Mouse (Mus musculus) liver, postnatal 0 days (tissue): ENCODE measurements at regions not wholly inside any gene's neighbourhood (a gene's known extent, or its start where the extent isn't known, plus 50 kb on each side); places are given as distances from the start of the nearest gene placed in this dataset.

Source experiments
- ATAC-seq: fragments of 200-750 bp; cut with Nextera tagmentation; 2 replicates; pipeline ENCODE4 v1.8.0; 2017; ENCODE audit warnings: mild to moderate bottlenecking, moderate library complexity
- DNase-seq: peaks from one replicate; pipeline ENCODE4 v3.0.0-alpha.2; 2016
- H3K27ac ChIP-seq: fragments of 300-500 bp; sonication (generic); 2 replicates; pipeline ENCODE4 v1.5.1; 2014; ENCODE audit warnings: antibody characterized with exemption, moderate library complexity, mild to moderate bottlenecking, low read depth
- H3K27me3 ChIP-seq: fragments of 300-500 bp; sonication (generic); 2 replicates; pipeline ENCODE4 v1.6.1; 2014; ENCODE audit warnings: low read length, control low read depth, mixed read lengths; ENCODE audit not compliant: insufficient read depth
- H3K36me3 ChIP-seq: fragments of 300-500 bp; sonication (generic); replicated peaks from 2 replicates; pipeline ENCODE4 v1.6.1; 2014; ENCODE audit warnings: mild to moderate bottlenecking, control low read depth, low read length, moderate library complexity, mixed read lengths; ENCODE audit not compliant: insufficient read depth
- H3K4me1 ChIP-seq: fragments of 300-500 bp; sonication (generic); 2 replicates; pipeline ENCODE4 v1.6.1; 2014; ENCODE audit warnings: antibody characterized with exemption, mild to moderate bottlenecking, control low read depth; ENCODE audit not compliant: insufficient read depth
- H3K4me2 ChIP-seq: fragments of 300-500 bp; sonication (generic); 2 replicates; pipeline ENCODE4 v1.6.1; 2014; ENCODE audit warnings: low read depth, mild to moderate bottlenecking, low read length, moderate library complexity, mixed read lengths
- H3K4me3 ChIP-seq: fragments of 300-500 bp; sonication (generic); 2 replicates; pipeline ENCODE4 v1.5.1; 2014; ENCODE audit warnings: low read depth, low read length
- H3K9ac ChIP-seq: fragments of 300-500 bp; sonication (generic); replicated peaks from 2 replicates; pipeline ENCODE4 v1.6.1; 2014; ENCODE audit warnings: mild to moderate bottlenecking, moderate library complexity
- H3K9me3 ChIP-seq: fragments of 300-500 bp; sonication (generic); 2 replicates; pipeline ENCODE4 v1.6.1; 2016; ENCODE audit warnings: mild to moderate bottlenecking, control low read depth, low read length, mixed read lengths
- CTCF ChIP-seq: sonication (generic); IDR thresholded peaks from 2 replicates; pipeline ENCODE4 v1.5.1; 2016; ENCODE audit warnings: antibody characterized with exemption, low read depth
- EP300 ChIP-seq: IDR thresholded peaks from 2 replicates; pipeline ENCODE4 v1.6.1; 2016; ENCODE audit warnings: antibody characterized with exemption, low read depth, mild to moderate bottlenecking
- WGBS: fragments of 180-500 bp; shearing (Covaris S2); extraction: QIAGEN DNeasy Blood & Tissue Kit; methylation state at CpG from one replicate; pipeline ENCODE4 v1.1.7; 2014; ENCODE audit not compliant: insufficient replicate concordance; 5-methylcytosine and 5-hydroxymethylcytosine counted together

- H3K27ac ChIP-seq: no peak overlapping the region
- H3K4me2 ChIP-seq: no peak overlapping the region
- H3K9me3 ChIP-seq: no peaks in the 10 kb centered on the region
- no peak overlapping the region for H3K4me3 ChIP-seq
- no peaks in the 10 kb centered on the region for H3K4me1 ChIP-seq
- 59% methylated on average over 7 of the region's 7 CpGs for WGBS
- no peaks in the 10 kb centered on the region for H3K27me3 ChIP-seq
- TF ChIP-seq CTCF (peak; percentile 22), EP300 (no peak)
- DNase-seq (no peak), ATAC-seq (no peak)
- no peak overlapping the region for H3K9ac ChIP-seq
- H3K36me3 ChIP-seq: no peaks in the 10 kb centered on the region
These were observed 498.5 kb downstream of the Tox3 start for GRCm38 (mm10) chr8:89849416-89850208.

GRCm38 (mm10) chr8:89838494-89838893 is 509.6 kb downstream of the Tox3 start:
- WGBS: 81% methylated on average over 5 of the region's 5 CpGs
- H3K9ac ChIP-seq: no peak overlapping the region
- ATAC-seq (no peak), DNase-seq (no peak)
- no peaks in the 10 kb centered on the region for H3K9me3 ChIP-seq
- no peaks in the 10 kb centered on the region for H3K27me3 ChIP-seq
- H3K4me3 ChIP-seq: no peak overlapping the region
- no peak for TF ChIP-seq EP300
- TF ChIP-seq CTCF: no peak
- H3K27ac ChIP-seq: no peak overlapping the region
- no peak overlapping the region for H3K4me2 ChIP-seq
- H3K4me1 ChIP-seq: no peaks in the 10 kb centered on the region
- H3K36me3 ChIP-seq: no peaks in the 10 kb centered on the region

GRCm38 (mm10) chr8:89833715-89834114 is 514.4 kb downstream of the Tox3 start:
- Histone ChIP-seq H3K27ac (no peak overlapping the region), H3K36me3 (no peaks in the 10 kb centered on the region), H3K9ac (no peak overlapping the region), H3K9me3 (peaks cover 5% of the 10 kb centered on the region; the same call in 1 of the 2 replicates), H3K4me2 (no peak overlapping the region), H3K27me3 (no peaks in the 10 kb centered on the region), H3K4me1 (no peaks in the 10 kb centered on the region), H3K4me3 (no peak overlapping the region)
- DNase-seq: no peak
- ATAC-seq: no peak
- TF ChIP-seq CTCF (no peak; the same call in 1 of the 2 replicates), EP300 (no peak)
- 65% methylated on average over 4 of the region's 4 CpGs for WGBS

- Histone ChIP-seq H3K4me3 (no peak overlapping the region), H3K9me3 (no peaks in the 10 kb centered on the region), H3K4me1 (no peaks in the 10 kb centered on the region), H3K27me3 (no peaks in the 10 kb centered on the region; the same call in 1 of the 2 replicates), H3K27ac (no peak overlapping the region), H3K36me3 (no peaks in the 10 kb centered on the region), H3K4me2 (no peak overlapping the region), H3K9ac (no peak overlapping the region)
- no peak for DNase-seq
- WGBS: 44% methylated on average over 3 of the region's 3 CpGs
- ATAC-seq: no peak
- TF ChIP-seq CTCF (no peak), EP300 (no peak)
These were observed 523.6 kb downstream of the Tox3 start for GRCm38 (mm10) chr8:89824586-89824985.

- Histone ChIP-seq H3K9ac (no peak overlapping the region), H3K4me1 (no peaks in the 10 kb centered on the region), H3K36me3 (no peaks in the 10 kb centered on the region), H3K9me3 (no peaks in the 10 kb centered on the region), H3K4me3 (no peak overlapping the region), H3K4me2 (no peak overlapping the region), H3K27me3 (no peaks in the 10 kb centered on the region; the same call in 1 of the 2 replicates), H3K27ac (no peak overlapping the region)
- TF ChIP-seq EP300 (no peak), CTCF (no peak)
- DNase-seq (no peak), ATAC-seq (no peak)
These were observed 524.5 kb downstream of the Tox3 start for GRCm38 (mm10) chr8:89823631-89824030.

DNA sequence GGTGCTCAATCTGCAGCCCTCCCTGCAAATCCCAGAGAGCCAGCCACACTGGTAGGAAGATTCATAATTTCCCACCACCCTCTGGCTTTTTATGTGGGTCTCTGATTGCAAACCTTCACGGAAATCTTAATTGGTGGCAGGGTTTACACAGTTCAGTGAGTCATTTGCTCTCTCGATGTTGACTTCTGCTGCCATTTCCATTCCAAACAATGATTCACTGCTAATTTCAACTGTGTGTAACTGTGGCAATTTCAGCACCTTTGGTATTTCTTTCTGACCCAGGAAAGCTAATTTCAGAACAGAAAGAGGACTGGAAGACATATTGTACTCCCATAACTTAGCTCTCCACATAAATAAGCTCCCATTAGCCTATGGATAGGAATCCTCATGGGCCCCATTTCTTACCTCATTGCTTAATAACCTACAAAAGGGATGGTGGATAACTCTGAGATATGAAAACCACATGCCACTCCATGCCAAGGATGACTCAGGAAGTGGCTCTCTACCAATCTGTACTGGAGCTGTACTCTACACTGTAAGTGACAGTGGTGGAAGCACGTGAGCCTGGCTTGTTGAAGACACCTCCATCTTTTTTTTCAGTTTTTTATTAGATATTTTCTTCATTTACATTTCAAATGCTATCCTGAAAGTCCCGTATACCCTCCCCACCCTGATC is 536.0 kb downstream of the Tox3 start:
- Histone ChIP-seq H3K4me1 (no peaks in the 10 kb centered on the region), H3K4me3 (no peak overlapping the region), H3K9me3 (no peaks in the 10 kb centered on the region), H3K36me3 (no peaks in the 10 kb centered on the region), H3K9ac (no peak overlapping the region), H3K27ac (no peak overlapping the region), H3K27me3 (no peaks in the 10 kb centered on the region), H3K4me2 (no peak overlapping the region)
- 70% methylated on average over 4 of the region's 4 CpGs for WGBS
- ATAC-seq: no peak
- TF ChIP-seq CTCF (no peak), EP300 (no peak)
- no peak for DNase-seq
